ENCODE assay signal across 9 mouse cellular contexts in genomic region chr4:149838682-149839081, GRCm38 (mm10).
DNase-seq lines count a peak whose midpoint lies in the region; ATAC-seq and TF ChIP-seq lines count a peak whose summit lies in the region.
"Had no signal": no experiment of that assay in that cellular context is flagged by ENCODE, and none has a peak within 500 bp of the region (broad histone marks: within the 10 kb centered on the region; RNA-seq: fewer than 3 reads in every experiment).

No protein-coding gene starts in this region.

- H3K36me3 ChIP-seq in liver, embryonic 11.5 days (ENCODE audit: control insufficient read depth, insufficient read depth, low read length), result no peaks in the 10 kb centered on the region
- no peaks in the 10 kb centered on the region for H3K36me3 ChIP-seq in forebrain, embryonic 14.5 days (ENCODE audit: control insufficient read depth, insufficient read depth, low read length)
- H3K36me3 ChIP-seq: limb, embryonic 12.5 days had no signal

- H3K4me1 ChIP-seq in liver, embryonic 11.5 days (replicated peaks; ENCODE audit: control insufficient read depth, insufficient read depth, low read length), result no peaks in the 10 kb centered on the region
- no peaks in the 10 kb centered on the region for H3K4me1 ChIP-seq in embryonic fibroblast, embryonic 13.5 days (ENCODE audit: control insufficient read depth, insufficient read depth, low read length)
- H3K4me1 ChIP-seq in forebrain, embryonic 14.5 days (ENCODE audit: control insufficient read depth, insufficient read depth, low read length), result no peaks in the 10 kb centered on the region

- no peak overlapping the region for H3K27ac ChIP-seq in liver, embryonic 11.5 days (ENCODE audit: low read depth, low read length)
- no peak overlapping the region for H3K27ac ChIP-seq in embryonic fibroblast, embryonic 13.5 days (ENCODE audit: insufficient read depth, low read length)
- no peak overlapping the region for H3K27ac ChIP-seq in forebrain, embryonic 14.5 days (ENCODE audit: low read depth, low read length)
- H3K27ac ChIP-seq: limb, embryonic 12.5 days had no signal

- no peaks in the 10 kb centered on the region for H3K9me3 ChIP-seq in liver, embryonic 11.5 days (ENCODE audit: control insufficient read depth, low read length)
- no peaks in the 10 kb centered on the region for H3K9me3 ChIP-seq in forebrain, embryonic 14.5 days (replicated peaks; ENCODE audit: control insufficient read depth, low read length)
- H3K9me3 ChIP-seq: limb, embryonic 12.5 days had no signal

- H3K27me3 ChIP-seq in liver, embryonic 11.5 days (replicated peaks; ENCODE audit: control insufficient read depth, insufficient read depth, low read length), result peaks cover 2% of the 10 kb centered on the region; the same call in 1 of the 2 replicates
- no peaks in the 10 kb centered on the region for H3K27me3 ChIP-seq in forebrain, embryonic 14.5 days (replicated peaks; ENCODE audit: control insufficient read depth, insufficient read depth, low read length)
- H3K27me3 ChIP-seq: limb, embryonic 12.5 days had no signal

- peak; percentile 25 for DNase-seq in liver
- DNase-seq in liver, embryonic 11.5 days (ENCODE audit: low spot score), result no peak
- peak; percentile 49 for DNase-seq in T-cell, adult 2 months (ENCODE audit: low spot score)
- DNase-seq in kidney, postnatal 14 days, result peak; percentile 63
- peak; percentile 39 to 48 for DNase-seq in spleen, postnatal 36 days (ENCODE audit: low spot score in 2 of 2)
- DNase-seq in urinary bladder, postnatal 25 days (ENCODE audit: low spot score), result no peak
- no peak for DNase-seq in forebrain, embryonic 14.5 days (ENCODE audit: low spot score)

- H3K4me3 ChIP-seq in liver, embryonic 11.5 days (ENCODE audit: low read depth, low read length), result no peak overlapping the region
- no peak overlapping the region for H3K4me3 ChIP-seq in embryonic fibroblast, embryonic 13.5 days (ENCODE audit: insufficient read depth, low read length)
- no peak overlapping the region for H3K4me3 ChIP-seq in forebrain, embryonic 14.5 days (ENCODE audit: low read depth, low read length)
- H3K4me3 ChIP-seq: limb, embryonic 12.5 days had no signal

- no peak overlapping the region for H3K4me2 ChIP-seq in liver, embryonic 11.5 days
- no peak overlapping the region for H3K4me2 ChIP-seq in forebrain, embryonic 14.5 days (ENCODE audit: low read length)
- H3K4me2 ChIP-seq: limb, embryonic 12.5 days had no signal

- WGBS in liver, embryonic 11.5 days, result 9% methylated on average over 3 of the region's 3 CpGs
- WGBS in forebrain, embryonic 14.5 days, result 10% methylated on average over 3 of the region's 3 CpGs

- TF ChIP-seq CTCF in embryonic fibroblast, embryonic 13.5 days (IDR thresholded peaks at IDR 0.05; ENCODE audit: borderline replicate concordance, insufficient read depth, low read length), result peak; percentile 48; the same call in 1 of the 2 replicates

- TF ChIP-seq POLR2A in embryonic fibroblast, embryonic 13.5 days (IDR thresholded peaks at IDR 0.05; ENCODE audit: low read depth, low read length), result no peak

- no peak overlapping the region for H3K9ac ChIP-seq in liver, embryonic 11.5 days (ENCODE audit: low read depth, low read length)
- H3K9ac ChIP-seq in forebrain, embryonic 14.5 days (ENCODE audit: low read length), result no peak overlapping the region
- H3K9ac ChIP-seq: limb, embryonic 12.5 days had no signal

- ATAC-seq in liver, embryonic 11.5 days (replicated peaks; ENCODE audit: low FRiP score), result no peak
- no peak for ATAC-seq in forebrain, embryonic 14.5 days

Comparison
In these comparisons a context has a peak if more than half of its experiments do, and no peak if none do; other contexts are left out.
1. DNase-seq: peak in liver (single experiment), T-cell, adult 2 months (single experiment), kidney, postnatal 14 days (single experiment) and spleen, postnatal 36 days (2 of 2); none in liver, embryonic 11.5 days (single experiment), urinary bladder, postnatal 25 days (single experiment) and forebrain, embryonic 14.5 days (single experiment).